Mouse (Mus musculus) heart, embryonic 10.5 days (tissue): ENCODE measurements around the gene Supt3. TPM values are rescaled to one million over a fixed set of nuclear protein-coding genes. Genes with fewer than 3 reads are reported as not detected.

Source experiments
- DNase-seq: peaks from one replicate; pipeline ENCODE4 v3.0.0-alpha.2; 2017; ENCODE audit warnings: low spot score
- H3K27ac ChIP-seq: fragments of 300-500 bp; sonication (generic); 2 replicates; pipeline ENCODE4 v1.5.1; 2016; ENCODE audit warnings: mild to moderate bottlenecking
- H3K27me3 ChIP-seq: fragments of 300-500 bp; sonication (generic); 2 replicates; pipeline ENCODE4 v1.6.1; 2016; ENCODE audit warnings: mild to moderate bottlenecking; ENCODE audit not compliant: poor library complexity, insufficient read depth, severe bottlenecking
- H3K36me3 ChIP-seq: fragments of 300-500 bp; sonication (generic); 2 replicates; pipeline ENCODE4 v1.6.1; 2016; ENCODE audit warnings: mild to moderate bottlenecking, moderate library complexity
- H3K4me1 ChIP-seq: fragments of 300-500 bp; sonication (generic); 2 replicates; pipeline ENCODE4 v1.6.1; 2016; ENCODE audit warnings: mild to moderate bottlenecking
- H3K4me3 ChIP-seq: fragments of 300-500 bp; sonication (generic); 2 replicates; pipeline ENCODE4 v1.5.1; 2016; ENCODE audit warnings: mild to moderate bottlenecking, moderate library complexity
- H3K9me3 ChIP-seq: fragments of 300-500 bp; sonication (generic); 2 replicates; pipeline ENCODE4 v1.6.1; 2016; ENCODE audit warnings: mild to moderate bottlenecking, moderate library complexity
- WGBS: fragments of 180-500 bp; shearing (Covaris S2); methylation state at CpG from one replicate; pipeline ENCODE4 v1.1.7; 2016; 5-methylcytosine and 5-hydroxymethylcytosine counted together
- polyA plus RNA-seq: library from polyadenylated mRNA; unstranded; fragments of >200 nt; fragmentation: Nextera tagmentation; extraction: Ambion mirVana; gene quantifications from 2 replicates; pipeline ENCODE4 v1.2.1, GENCODE M21; 2016

Gene Supt3
- polyA plus RNA-seq, 1 experiment from 2014 or later = 19.8 TPM

DNA sequence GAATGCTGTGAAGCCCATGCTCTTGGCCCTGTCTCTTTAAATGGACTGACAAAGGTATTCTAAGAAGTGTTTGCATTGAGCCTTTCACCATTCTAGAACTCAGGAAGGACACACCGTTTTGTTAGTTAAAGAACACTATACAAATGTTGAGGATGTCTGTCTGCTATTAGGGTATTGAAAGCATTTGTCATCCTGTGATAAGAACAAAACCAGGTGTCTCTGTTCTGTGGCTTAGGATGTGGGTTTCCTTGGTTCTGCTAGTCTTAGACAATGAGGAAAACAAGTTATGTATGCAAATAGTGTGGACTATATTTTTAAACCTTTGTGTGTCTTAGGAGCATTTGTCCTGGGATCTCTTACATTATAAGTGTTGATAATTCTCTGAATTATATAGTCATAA, 116.6 kb downstream of the Supt3 start:
- Histone ChIP-seq H3K4me1 (no peaks in the 10 kb centered on the region), H3K36me3 (no peaks in the 10 kb centered on the region), H3K27me3 (no peaks in the 10 kb centered on the region), H3K27ac (no peak overlapping the region), H3K9me3 (no peaks in the 10 kb centered on the region), H3K4me3 (no peak overlapping the region)
- DNase-seq = no peak
- 57% methylated on average over 1 of the region's 1 CpGs for WGBS

DNA sequence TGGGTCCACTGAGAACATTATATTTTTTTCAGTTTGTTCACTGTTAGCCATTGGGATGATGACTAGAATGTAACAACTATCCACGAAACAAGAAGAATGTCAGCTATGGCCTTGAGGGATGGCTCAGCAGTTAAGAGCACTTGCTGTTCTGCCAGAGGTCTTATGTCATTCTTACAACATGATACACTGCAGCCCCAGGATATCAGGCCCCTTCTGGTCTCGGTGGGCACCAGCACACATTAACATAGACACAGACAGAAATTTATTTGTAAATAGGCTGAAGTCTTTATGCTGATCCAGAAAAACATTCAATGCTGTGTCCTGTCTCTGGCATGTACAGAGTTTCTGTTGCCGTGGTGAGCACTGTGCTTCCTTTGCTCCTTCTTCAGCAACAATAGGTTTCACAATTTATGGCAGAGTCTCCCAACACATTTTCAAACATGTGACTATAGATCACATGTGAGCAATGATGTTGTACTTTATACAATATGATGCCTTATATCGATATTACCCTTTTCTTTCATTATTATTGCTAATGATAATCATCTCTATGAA, 166.7 kb downstream of the Supt3 start:
- Histone ChIP-seq H3K27me3 (no peaks in the 10 kb centered on the region), H3K36me3 (no peaks in the 10 kb centered on the region), H3K4me3 (no peak overlapping the region), H3K27ac (no peak overlapping the region), H3K9me3 (no peaks in the 10 kb centered on the region), H3K4me1 (no peaks in the 10 kb centered on the region)
- DNase-seq = no peak
- WGBS = 70% methylated on average over 4 of the region's 4 CpGs

DNA sequence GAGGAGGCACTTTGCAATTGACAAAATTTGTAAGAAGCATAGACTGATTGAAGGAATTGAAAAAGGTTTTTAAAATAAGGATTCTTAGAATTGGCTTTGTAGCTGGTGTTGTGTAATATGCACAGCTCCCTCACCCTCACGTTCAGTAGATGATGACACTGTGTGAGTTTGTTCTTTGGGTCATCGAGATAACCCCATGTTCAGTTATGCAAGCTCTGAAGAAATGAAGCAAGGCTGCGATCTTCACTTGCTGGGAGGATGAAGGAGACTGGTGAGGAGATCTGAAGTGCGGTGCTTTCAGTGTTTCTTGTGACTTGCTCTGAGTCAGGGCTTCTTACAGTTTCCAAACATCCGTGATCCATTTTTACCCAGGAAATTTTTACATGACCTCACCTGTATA, 168.4 kb downstream of the Supt3 start:
- Histone ChIP-seq H3K27me3 (no peaks in the 10 kb centered on the region), H3K27ac (no peak overlapping the region)
- WGBS = 92% methylated on average over 5 of the region's 5 CpGs

DNA sequence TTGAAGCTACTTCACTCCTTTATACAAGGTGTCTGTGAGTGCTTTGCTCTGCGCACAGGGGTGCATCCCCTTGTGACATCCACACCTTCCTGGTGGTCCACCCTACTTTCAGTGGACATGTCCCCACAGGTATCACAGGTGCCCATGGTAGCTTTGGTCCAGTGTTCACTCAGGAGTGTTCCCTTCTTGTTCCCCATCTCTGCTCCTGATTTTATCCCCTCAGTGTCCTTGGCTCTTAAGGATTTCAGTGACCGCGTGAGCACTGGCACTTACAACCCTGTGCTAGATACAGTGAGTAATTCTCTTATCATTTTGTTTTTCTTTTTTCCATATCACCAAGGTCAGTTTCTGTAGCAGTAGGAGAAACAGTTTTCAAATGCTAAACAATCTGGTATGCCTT, 171.4 kb downstream of the Supt3 start:
- Histone ChIP-seq H3K4me3 (no peak overlapping the region), H3K4me1 (no peaks in the 10 kb centered on the region), H3K9me3 (no peaks in the 10 kb centered on the region), H3K27me3 (no peaks in the 10 kb centered on the region), H3K27ac (no peak overlapping the region), H3K36me3 (no peaks in the 10 kb centered on the region)
- DNase-seq = no peak
- 77% methylated on average over 3 of the region's 3 CpGs for WGBS

More for the DNA sequence above, 168.4 kb downstream of the Supt3 start:
- Histone ChIP-seq H3K4me1 (no peaks in the 10 kb centered on the region), H3K4me3 (no peak overlapping the region), H3K36me3 (no peaks in the 10 kb centered on the region), H3K9me3 (no peaks in the 10 kb centered on the region)
- DNase-seq = no peak

DNA sequence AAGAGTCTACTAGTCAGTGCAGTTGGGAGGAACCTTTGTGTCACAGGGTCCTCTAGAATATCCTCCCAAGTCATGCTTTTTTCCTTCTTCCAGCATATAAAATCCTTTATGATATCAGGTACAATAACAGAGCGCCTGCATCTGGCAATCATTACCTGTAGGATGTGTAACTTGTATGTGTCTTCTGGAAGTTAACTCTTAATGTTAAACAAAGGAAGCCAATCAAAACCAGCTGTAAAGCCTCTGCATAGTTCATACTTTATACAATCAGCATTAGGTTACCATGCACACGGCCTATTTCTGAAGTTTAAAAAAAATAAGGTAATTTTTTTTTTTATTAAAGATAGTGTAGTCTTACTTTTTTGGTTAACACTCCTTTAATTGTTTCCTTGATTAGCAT, 179.7 kb downstream of the Supt3 start:
- 86% methylated on average over 2 of the region's 2 CpGs for WGBS
- Histone ChIP-seq H3K4me3 (no peak overlapping the region), H3K9me3 (no peaks in the 10 kb centered on the region), H3K27me3 (no peaks in the 10 kb centered on the region), H3K4me1 (no peaks in the 10 kb centered on the region; the same call in 1 of the 2 replicates), H3K27ac (no peak overlapping the region), H3K36me3 (no peaks in the 10 kb centered on the region)
- no peak for DNase-seq

DNA sequence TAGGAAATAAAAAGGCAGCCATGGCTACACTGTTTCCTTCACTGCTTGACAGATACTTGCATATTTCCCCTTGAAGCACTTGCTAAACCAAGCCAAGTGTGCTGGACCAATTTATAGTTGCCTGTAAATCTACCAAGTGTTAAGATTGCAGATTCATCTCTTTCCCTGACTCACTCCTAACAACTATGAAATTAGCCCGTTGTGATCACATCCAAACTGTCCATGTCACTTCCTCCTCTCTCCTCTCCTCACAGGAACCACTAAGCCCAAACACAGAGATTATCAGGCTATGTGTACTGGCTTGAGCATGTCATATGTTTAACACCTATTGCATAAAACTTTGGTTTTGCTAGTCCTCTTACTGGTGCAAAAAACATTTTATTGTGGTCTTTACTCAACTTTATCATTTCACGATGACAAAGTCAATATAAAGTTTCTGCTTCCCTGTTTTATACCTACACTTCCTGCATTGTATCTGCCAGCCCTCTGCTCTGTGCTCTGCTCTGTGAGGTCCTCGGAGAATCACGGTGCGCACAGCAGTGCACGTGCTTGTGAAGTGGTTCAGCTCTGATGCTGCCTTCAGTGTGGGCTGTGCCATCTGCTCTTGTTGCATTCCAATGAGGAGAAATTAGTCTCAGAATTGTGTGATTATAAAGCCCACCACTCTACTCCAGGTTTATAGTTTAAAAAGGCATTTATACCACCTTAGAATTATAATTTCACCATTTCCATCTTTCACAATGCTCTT, 186.3 kb downstream of the Supt3 start:
- no peak for DNase-seq
- Histone ChIP-seq H3K9me3 (no peaks in the 10 kb centered on the region), H3K27ac (no peak overlapping the region), H3K36me3 (no peaks in the 10 kb centered on the region), H3K27me3 (no peaks in the 10 kb centered on the region), H3K4me1 (peaks cover 3% of the 10 kb centered on the region; the same call in 1 of the 2 replicates), H3K4me3 (no peak overlapping the region)
- 79% methylated on average over 6 of the region's 6 CpGs for WGBS

DNA sequence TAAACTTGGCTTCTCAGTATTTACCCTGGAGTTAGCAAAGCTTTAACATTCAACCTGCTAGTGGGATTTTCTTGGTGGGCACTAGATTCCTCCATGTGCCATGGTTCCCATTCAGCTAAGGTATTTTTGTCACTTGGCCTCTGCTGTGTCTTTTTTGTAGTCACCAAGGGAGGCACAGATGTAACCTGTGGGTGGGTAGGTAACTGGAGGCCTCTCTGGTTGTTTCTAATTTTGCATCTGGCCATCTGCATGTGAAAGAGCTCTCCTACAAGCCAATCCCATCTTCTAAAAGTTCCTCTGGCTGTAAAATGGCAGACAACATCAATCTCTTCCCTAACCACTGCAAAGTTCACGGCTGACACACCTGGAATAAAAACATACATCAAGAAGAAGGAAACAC, 190.2 kb downstream of the Supt3 start:
- Histone ChIP-seq H3K9me3 (no peaks in the 10 kb centered on the region), H3K4me3 (no peak overlapping the region), H3K36me3 (no peaks in the 10 kb centered on the region), H3K27me3 (no peaks in the 10 kb centered on the region), H3K27ac (no peak overlapping the region), H3K4me1 (peaks cover 12% of the 10 kb centered on the region)
- DNase-seq = no peak
- 84% methylated on average over 1 of the region's 1 CpGs for WGBS

DNA sequence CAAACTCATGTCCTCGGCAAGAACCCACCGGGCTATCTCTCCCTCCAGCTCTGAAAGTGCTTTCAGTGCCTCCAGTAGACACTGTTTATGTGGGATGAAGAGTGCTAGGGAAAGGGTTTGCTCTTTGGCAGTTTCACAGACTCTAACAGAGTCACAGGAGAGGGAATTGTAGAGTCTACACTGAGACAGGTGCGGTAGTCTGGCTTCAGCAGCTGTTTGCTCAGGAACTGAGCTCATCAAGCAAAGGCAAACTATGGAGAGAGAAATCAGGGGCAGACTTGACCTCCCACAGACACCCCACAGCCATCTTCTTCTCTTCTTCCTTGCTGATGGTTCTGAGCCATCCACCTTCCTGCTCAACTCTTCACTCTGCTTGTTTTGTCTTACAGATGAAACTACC, 193.3 kb downstream of the Supt3 start:
- no peak overlapping the region for H3K27ac ChIP-seq
- H3K27me3 ChIP-seq = no peaks in the 10 kb centered on the region
- H3K4me3 ChIP-seq = no peak overlapping the region
- no peaks in the 10 kb centered on the region for H3K9me3 ChIP-seq
- no peaks in the 10 kb centered on the region for H3K36me3 ChIP-seq
- 78% methylated on average over 3 of the region's 3 CpGs for WGBS
- DNase-seq = no peak
- peaks cover 14% of the 10 kb centered on the region for H3K4me1 ChIP-seq

DNA sequence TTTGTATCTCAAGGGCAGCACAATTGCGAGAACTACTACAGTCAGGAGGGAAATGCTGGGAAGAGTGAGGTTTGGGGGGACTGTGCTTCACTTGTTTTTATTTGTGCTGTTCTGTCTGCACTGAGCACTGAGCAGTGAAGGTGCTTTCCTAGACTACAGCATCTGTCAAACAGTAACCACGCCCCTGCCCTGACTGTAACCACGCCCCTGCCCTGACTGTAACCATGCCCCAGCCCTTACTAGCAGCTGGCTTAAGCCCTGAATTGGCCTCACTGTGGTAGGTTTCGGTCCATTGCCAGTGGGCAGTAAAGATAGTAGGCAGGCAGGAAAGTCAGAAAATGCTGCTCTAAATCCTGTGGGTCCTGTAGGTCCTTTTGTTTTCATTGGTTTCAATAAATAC, 196.5 kb downstream of the Supt3 start:
- WGBS = 42% methylated on average over 4 of the region's 4 CpGs
- Histone ChIP-seq H3K36me3 (no peaks in the 10 kb centered on the region), H3K4me1 (peaks cover 8% of the 10 kb centered on the region), H3K4me3 (no peak overlapping the region), H3K27me3 (no peaks in the 10 kb centered on the region), H3K9me3 (no peaks in the 10 kb centered on the region), H3K27ac (no peak overlapping the region)
- DNase-seq = no peak

DNA sequence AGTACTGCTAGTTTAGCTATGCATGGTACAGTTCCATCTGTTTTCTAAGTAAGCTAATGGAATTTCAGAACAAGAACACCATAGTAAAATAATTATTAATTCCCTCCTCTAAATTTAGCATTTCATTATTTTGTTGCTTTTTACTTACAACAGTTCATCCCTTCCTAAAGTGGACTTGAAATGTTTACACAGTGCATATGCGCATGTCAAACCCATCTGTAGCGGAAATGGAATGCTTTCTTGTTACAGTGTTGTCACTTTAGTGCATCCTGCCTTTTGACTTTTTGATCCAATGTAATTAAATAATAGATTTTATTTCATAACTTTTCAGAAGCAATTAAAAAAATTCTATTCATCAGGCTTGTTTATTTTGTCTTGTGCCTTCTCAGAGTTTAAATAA, 200.7 kb downstream of the Supt3 start:
- no peak for DNase-seq
- Histone ChIP-seq H3K9me3 (no peaks in the 10 kb centered on the region), H3K4me1 (peaks cover 5% of the 10 kb centered on the region; the same call in 1 of the 2 replicates)

DNA sequence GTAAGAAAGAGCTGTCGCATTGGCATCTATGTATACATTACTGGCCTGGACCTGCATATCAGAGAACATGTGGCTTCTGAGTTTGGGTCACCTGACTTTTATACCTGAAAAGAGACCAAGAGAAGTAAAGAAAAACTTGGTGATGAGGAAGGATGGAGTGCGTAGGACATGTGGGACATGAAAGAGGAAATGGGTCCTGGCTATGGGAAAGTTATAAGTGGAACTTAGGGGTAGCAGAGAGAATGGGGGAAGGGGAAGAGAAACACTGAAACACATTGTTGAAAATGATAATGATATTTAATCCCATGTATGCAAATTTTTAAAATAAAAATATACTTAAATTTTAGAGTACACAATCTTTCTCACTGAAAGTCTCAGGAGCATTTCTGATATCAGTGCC, 211.0 kb downstream of the Supt3 start:
- WGBS = 92% methylated on average over 2 of the region's 2 CpGs
- H3K27me3 ChIP-seq = no peaks in the 10 kb centered on the region

More for the DNA sequence above, 200.7 kb downstream of the Supt3 start:
- 94% methylated on average over 2 of the region's 2 CpGs for WGBS
- H3K27me3 ChIP-seq = no peaks in the 10 kb centered on the region
- no peaks in the 10 kb centered on the region for H3K36me3 ChIP-seq
- no peak overlapping the region for H3K27ac ChIP-seq
- H3K4me3 ChIP-seq = no peak overlapping the region

DNA sequence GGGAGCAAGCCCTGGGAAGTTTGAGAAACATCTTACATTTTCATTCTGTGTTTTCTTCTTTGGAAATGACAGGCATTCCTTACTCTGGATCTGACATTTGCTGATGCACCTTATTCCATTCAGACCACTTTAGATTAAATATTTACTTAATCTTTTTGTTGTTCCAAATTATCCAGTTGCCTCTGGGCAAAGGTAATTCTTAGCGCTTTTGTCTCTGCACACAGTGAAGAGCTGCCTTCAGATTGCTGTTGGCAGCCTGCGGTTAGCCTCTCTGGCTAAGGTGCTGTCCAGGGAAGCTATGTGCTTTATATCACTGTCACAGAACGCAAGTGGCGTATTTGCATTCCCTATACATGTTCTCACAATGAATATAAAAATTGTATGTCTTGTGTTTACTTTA, 226.4 kb downstream of the Supt3 start:
- no peak for DNase-seq
- 0 out of 2 replicates have a peak, but pooled peaks cover 5% of the 10 kb centered on the region for H3K36me3 ChIP-seq
- H3K9me3 ChIP-seq = no peaks in the 10 kb centered on the region
- no peak overlapping the region for H3K27ac ChIP-seq
- H3K4me3 ChIP-seq = no peak overlapping the region
- WGBS = 92% methylated on average over 4 of the region's 4 CpGs
- no peaks in the 10 kb centered on the region for H3K27me3 ChIP-seq
- H3K4me1 ChIP-seq = no peaks in the 10 kb centered on the region

More for the DNA sequence above, 211.0 kb downstream of the Supt3 start:
- H3K4me1 ChIP-seq = no peaks in the 10 kb centered on the region
- no peaks in the 10 kb centered on the region for H3K36me3 ChIP-seq
- no peak overlapping the region for H3K27ac ChIP-seq
- DNase-seq = no peak
- H3K4me3 ChIP-seq = no peak overlapping the region
- no peaks in the 10 kb centered on the region for H3K9me3 ChIP-seq

DNA sequence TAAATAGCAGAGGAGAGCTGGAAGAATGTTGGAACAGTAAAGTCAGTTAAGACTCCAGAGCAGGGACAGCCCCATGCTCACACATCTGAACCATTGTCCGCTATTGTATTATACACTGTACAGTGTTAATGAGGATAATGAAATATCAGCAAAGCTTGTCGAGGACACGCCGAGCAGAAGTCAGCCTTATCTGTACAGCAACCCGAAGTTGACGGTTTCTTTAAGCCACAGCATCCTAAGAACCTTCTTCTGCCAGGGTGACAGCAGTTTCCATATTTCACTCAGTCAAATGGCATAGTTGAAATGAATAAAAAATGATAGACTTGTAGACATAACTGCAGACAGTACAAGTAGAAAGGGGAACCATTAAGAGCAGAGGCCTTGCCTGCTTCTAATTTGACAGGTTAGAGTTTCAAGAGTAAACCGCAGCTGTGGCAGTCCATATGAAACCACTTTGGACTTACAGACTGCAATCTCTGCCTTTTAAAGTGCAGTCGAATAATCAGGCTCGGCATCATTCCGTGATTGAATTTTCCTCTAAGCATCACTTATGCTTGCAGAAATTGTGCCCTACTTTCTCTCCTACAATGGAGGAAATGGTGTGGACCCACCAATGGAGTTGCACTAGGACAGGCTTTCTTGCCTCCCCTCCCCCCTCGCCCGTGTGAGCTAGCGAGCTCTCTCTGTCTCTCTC, 227.7 kb downstream of the Supt3 start:
- Histone ChIP-seq H3K27me3 (no peaks in the 10 kb centered on the region), H3K27ac (no peak overlapping the region), H3K4me3 (no peak overlapping the region), H3K36me3 (0 out of 2 replicates have a peak, but pooled peaks cover 3% of the 10 kb centered on the region), H3K4me1 (0 out of 2 replicates have a peak, but pooled peaks cover 2% of the 10 kb centered on the region), H3K9me3 (no peaks in the 10 kb centered on the region)
- 82% methylated on average over 13 of the region's 13 CpGs for WGBS
- DNase-seq = no peak
